Mouse (Mus musculus): Measurements from ENCODE around the gene Kcnh1. TPM values are rescaled to one million over a fixed set of nuclear protein-coding genes. Genes with fewer than 3 reads are reported as not detected.

Gene Kcnh1
- total and polyA plus RNA-seq, 3 experiments = 0.05 TPM; not detected in 2

- ATAC-seq (ENCODE audit: extremely low read depth, insufficient number of reproducible peaks, low FRiP score, poor library complexity, severe bottlenecking) (no peak), DNase-seq (ENCODE audit: low spot score) (no peak)
- TF ChIP-seq POLR2AphosphoS5 (IDR thresholded peaks at IDR 0.05; ENCODE audit: insufficient replicate concordance, low read depth, low read length) (no peak), GATA2 (IDR thresholded peaks at IDR 0.05; ENCODE audit: borderline replicate concordance, low read depth, low read length) (no peak), TAL1 (conservative IDR thresholded peaks at IDR 0.05; ENCODE audit: low read depth, low read length) (no peak), CTCF (IDR thresholded peaks at IDR 0.05; ENCODE audit: low read depth, low read length) (no peak), GATA1 (IDR thresholded peaks at IDR 0.05; ENCODE audit: borderline replicate concordance, low read length) (no peak)
- no peaks in the 10 kb centered on the region for H3K4me1 ChIP-seq (ENCODE audit: insufficient read depth, low read depth, low read length)
- H3K27me3 ChIP-seq (ENCODE audit: insufficient read depth, low read length) = no peaks in the 10 kb centered on the region
- peaks cover 13% of the 10 kb centered on the region for H3K9me3 ChIP-seq (replicated peaks)
- H3K4me3 ChIP-seq (ENCODE audit: low read depth, low read length) = no peak overlapping the region
- no peaks in the 10 kb centered on the region for H3K36me3 ChIP-seq (replicated peaks)
These were observed 148.9 kb downstream of the Kcnh1 start for GRCm38 (mm10) chr1:192339361-192340077.

GRCm38 (mm10) chr1:192341774-192342173, 151.2 kb downstream of the Kcnh1 start:
- Histone ChIP-seq H3K27me3 (ENCODE audit: insufficient read depth, low read length) (no peaks in the 10 kb centered on the region), H3K4me3 (ENCODE audit: low read depth, low read length) (no peak overlapping the region), H3K9me3 (replicated peaks) (peaks cover 7% of the 10 kb centered on the region), H3K36me3 (replicated peaks) (no peaks in the 10 kb centered on the region), H3K4me1 (ENCODE audit: insufficient read depth, low read depth, low read length) (no peaks in the 10 kb centered on the region)
- TF ChIP-seq POLR2AphosphoS5 (IDR thresholded peaks at IDR 0.05; ENCODE audit: insufficient replicate concordance, low read depth, low read length) (no peak), TAL1 (conservative IDR thresholded peaks at IDR 0.05; ENCODE audit: low read depth, low read length) (no peak), GATA2 (IDR thresholded peaks at IDR 0.05; ENCODE audit: borderline replicate concordance, low read depth, low read length) (no peak), GATA1 (IDR thresholded peaks at IDR 0.05; ENCODE audit: borderline replicate concordance, low read length) (no peak), CTCF (IDR thresholded peaks at IDR 0.05; ENCODE audit: low read depth, low read length) (no peak)
- no peak for DNase-seq (ENCODE audit: low spot score)
- no peak for ATAC-seq (ENCODE audit: extremely low read depth, insufficient number of reproducible peaks, low FRiP score, poor library complexity, severe bottlenecking)

- no peak for TF ChIP-seq TAL1 (conservative IDR thresholded peaks at IDR 0.05; ENCODE audit: low read depth, low read length)
- H3K27me3 ChIP-seq (ENCODE audit: insufficient read depth, low read length) = no peaks in the 10 kb centered on the region
- ATAC-seq (ENCODE audit: extremely low read depth, insufficient number of reproducible peaks, low FRiP score, poor library complexity, severe bottlenecking) (no peak), DNase-seq (ENCODE audit: low spot score) (no peak)
- no peaks in the 10 kb centered on the region for H3K36me3 ChIP-seq (replicated peaks)
- H3K9me3 ChIP-seq (replicated peaks) = no peaks in the 10 kb centered on the region
- no peaks in the 10 kb centered on the region for H3K4me1 ChIP-seq (ENCODE audit: insufficient read depth, low read depth, low read length)
- H3K4me3 ChIP-seq (ENCODE audit: low read depth, low read length) = no peak overlapping the region
These were observed 153.4 kb downstream of the Kcnh1 start for GRCm38 (mm10) chr1:192343996-192344395.

- Histone ChIP-seq H3K4me1 (ENCODE audit: insufficient read depth, low read depth, low read length) (no peaks in the 10 kb centered on the region), H3K36me3 (replicated peaks) (no peaks in the 10 kb centered on the region), H3K4me3 (ENCODE audit: low read depth, low read length) (no peak overlapping the region), H3K9me3 (replicated peaks) (0 out of 2 replicates have a peak, but pooled peaks cover 8% of the 10 kb centered on the region), H3K27me3 (ENCODE audit: insufficient read depth, low read length) (no peaks in the 10 kb centered on the region)
- TF ChIP-seq POLR2AphosphoS5 (IDR thresholded peaks at IDR 0.05; ENCODE audit: insufficient replicate concordance, low read depth, low read length) (no peak), GATA2 (IDR thresholded peaks at IDR 0.05; ENCODE audit: borderline replicate concordance, low read depth, low read length) (no peak), TAL1 (conservative IDR thresholded peaks at IDR 0.05; ENCODE audit: low read depth, low read length) (no peak), GATA1 (IDR thresholded peaks at IDR 0.05; ENCODE audit: borderline replicate concordance, low read length) (no peak), CTCF (IDR thresholded peaks at IDR 0.05; ENCODE audit: low read depth, low read length) (no peak)
- DNase-seq (ENCODE audit: low spot score) (no peak), ATAC-seq (ENCODE audit: extremely low read depth, insufficient number of reproducible peaks, low FRiP score, poor library complexity, severe bottlenecking) (no peak)
These were observed 156.8 kb downstream of the Kcnh1 start for GRCm38 (mm10) chr1:192347327-192347726.

GRCm38 (mm10) chr1:192356231-192356630, 165.7 kb downstream of the Kcnh1 start:
- H3K36me3 ChIP-seq (replicated peaks) = no peaks in the 10 kb centered on the region
- ATAC-seq (ENCODE audit: extremely low read depth, insufficient number of reproducible peaks, low FRiP score, poor library complexity, severe bottlenecking) (no peak), DNase-seq (ENCODE audit: low spot score) (no peak)
- H3K4me1 ChIP-seq (ENCODE audit: insufficient read depth, low read depth, low read length) = no peaks in the 10 kb centered on the region
- no peak overlapping the region for H3K4me3 ChIP-seq (ENCODE audit: low read depth, low read length)
- TF ChIP-seq GATA2 (IDR thresholded peaks at IDR 0.05; ENCODE audit: borderline replicate concordance, low read depth, low read length) = no peak
- TF ChIP-seq GATA1 (IDR thresholded peaks at IDR 0.05; ENCODE audit: borderline replicate concordance, low read length) = no peak
- no peak for TF ChIP-seq POLR2AphosphoS5 (IDR thresholded peaks at IDR 0.05; ENCODE audit: insufficient replicate concordance, low read depth, low read length)
- TF ChIP-seq TAL1 (conservative IDR thresholded peaks at IDR 0.05; ENCODE audit: low read depth, low read length) = no peak
- TF ChIP-seq CTCF (IDR thresholded peaks at IDR 0.05; ENCODE audit: low read depth, low read length) = no peak
- peaks cover 6% of the 10 kb centered on the region; the same call in 1 of the 2 replicates for H3K9me3 ChIP-seq (replicated peaks)
- H3K27me3 ChIP-seq (ENCODE audit: insufficient read depth, low read length) = no peaks in the 10 kb centered on the region

- Histone ChIP-seq H3K4me3 (ENCODE audit: low read depth, low read length) (no peak overlapping the region), H3K9me3 (replicated peaks) (peaks cover 6% of the 10 kb centered on the region; the same call in 1 of the 2 replicates), H3K27me3 (ENCODE audit: insufficient read depth, low read length) (no peaks in the 10 kb centered on the region), H3K36me3 (replicated peaks) (no peaks in the 10 kb centered on the region), H3K4me1 (ENCODE audit: insufficient read depth, low read depth, low read length) (no peaks in the 10 kb centered on the region)
- no peak for TF ChIP-seq GATA2 (IDR thresholded peaks at IDR 0.05; ENCODE audit: borderline replicate concordance, low read depth, low read length)
- no peak for TF ChIP-seq GATA1 (IDR thresholded peaks at IDR 0.05; ENCODE audit: borderline replicate concordance, low read length)
- TF ChIP-seq CTCF (IDR thresholded peaks at IDR 0.05; ENCODE audit: low read depth, low read length) = no peak
- TF ChIP-seq POLR2AphosphoS5 (IDR thresholded peaks at IDR 0.05; ENCODE audit: insufficient replicate concordance, low read depth, low read length) = no peak
- TF ChIP-seq TAL1 (conservative IDR thresholded peaks at IDR 0.05; ENCODE audit: low read depth, low read length) = no peak
- DNase-seq (ENCODE audit: low spot score) = no peak
- no peak for ATAC-seq (ENCODE audit: extremely low read depth, insufficient number of reproducible peaks, low FRiP score, poor library complexity, severe bottlenecking)
These were observed 168.6 kb downstream of the Kcnh1 start for GRCm38 (mm10) chr1:192359212-192359611.

All from G1E (cell line).